Mouse (Mus musculus) heart, adult 2 months (tissue): Measurements from ENCODE around the gene Pde8b.

ENCODE experiments used
- CTCF ChIP-seq: fragments of 200-600 bp; IDR thresholded peaks from 2 replicates; pipeline ENCODE4 v1.8.1; 2022; ENCODE audit warnings: antibody characterized with exemption, mild to moderate bottlenecking, moderate library complexity
- EP300 ChIP-seq: fragments of 200-500 bp; IDR thresholded peaks from 2 replicates; pipeline ENCODE4 v1.6.1; 2011; ENCODE audit warnings: low read depth, low read length, control low read depth; ENCODE audit not compliant: insufficient read depth
- POLR2A ChIP-seq: fragments of 200-500 bp; IDR thresholded peaks from 2 replicates; pipeline ENCODE4 v1.6.1; 2011; ENCODE audit warnings: mild to moderate bottlenecking, low read depth, low read length, control low read depth; ENCODE audit not compliant: insufficient read depth

GRCm38 (mm10) chr13:95044108-95044507 lies 206.0 kb downstream of the Pde8b start:
- TF ChIP-seq POLR2A = no peak
- TF ChIP-seq EP300 = no peak
- no peak for TF ChIP-seq CTCF
